Mouse (Mus musculus): ENCODE measurements around the gene Gdpd5. TPM values are rescaled to one million over a fixed set of nuclear protein-coding genes. Genes with fewer than 3 reads are reported as not detected.
"Not testable (repeated sequence)": the region's sequence is repeated elsewhere in the genome, so short reads cannot be mapped to it uniquely, and the experiment has no call there.

Gene Gdpd5
- polyA plus RNA-seq, 1 experiment from 2014 or later, result 45.7 TPM

GRCm38 (mm10) chr7:99374325-99374724 is 6.9 kb upstream of the Gdpd5 start:
- H3K9me3 ChIP-seq (replicated peaks); H3K36me3 ChIP-seq; H3K9ac ChIP-seq (replicated peaks); ATAC-seq (ENCODE audit: low FRiP score); H3K4me2 ChIP-seq; H3K4me1 ChIP-seq; H3K27ac ChIP-seq (replicated peaks); H3K27me3 ChIP-seq (replicated peaks); H3K4me3 ChIP-seq (replicated peaks): not testable (repeated sequence)
- 47% methylated on average over 3 of the region's 3 CpGs for WGBS

- Histone ChIP-seq H3K36me3 (no peaks in the 10 kb centered on the region), H3K4me3 (replicated peaks) (no peak overlapping the region), H3K9ac (replicated peaks) (no peak overlapping the region), H3K27me3 (replicated peaks) (no peaks in the 10 kb centered on the region), H3K27ac (replicated peaks) (no peak overlapping the region), H3K4me1 (peaks cover 6% of the 10 kb centered on the region), H3K4me2 (no peak overlapping the region), H3K9me3 (replicated peaks) (no peaks in the 10 kb centered on the region)
- ATAC-seq (ENCODE audit: low FRiP score), result no peak
- 9% methylated on average over 4 of the region's 4 CpGs for whole genome bisulfite sequencing
Observed at GRCm38 (mm10) chr7:99375455-99375854, 5.8 kb upstream of the Gdpd5 start.

- Histone ChIP-seq H3K4me1 (peaks cover 26% of the 10 kb centered on the region), H3K4me3 (replicated peaks) (no peak overlapping the region), H3K9me3 (replicated peaks) (no peaks in the 10 kb centered on the region), H3K36me3 (no peaks in the 10 kb centered on the region), H3K9ac (replicated peaks) (no peak overlapping the region), H3K27ac (replicated peaks) (no peak overlapping the region), H3K4me2 (no peak overlapping the region), H3K27me3 (replicated peaks) (no peaks in the 10 kb centered on the region)
- WGBS, result 44% methylated on average over 8 of the region's 8 CpGs
- ATAC-seq (ENCODE audit: low FRiP score), result no peak
Observed at GRCm38 (mm10) chr7:99378870-99379269, 2.3 kb upstream of the Gdpd5 start.

GRCm38 (mm10) chr7:99380491-99381213 is 562 bp upstream of the Gdpd5 start:
- Histone ChIP-seq H3K4me2 (peak overlapping the region; percentile 91), H3K4me1 (peaks cover 44% of the 10 kb centered on the region), H3K36me3 (no peaks in the 10 kb centered on the region), H3K9me3 (replicated peaks) (no peaks in the 10 kb centered on the region), H3K27me3 (replicated peaks) (no peaks in the 10 kb centered on the region), H3K27ac (replicated peaks) (peak overlapping the region; percentile 98), H3K4me3 (replicated peaks) (peak overlapping the region; percentile 82), H3K9ac (replicated peaks) (peak overlapping the region; percentile 78)
- under 1% methylated on average over 24 of the region's 24 CpGs for WGBS
- ATAC-seq (ENCODE audit: low FRiP score), result peak; percentile 65

- H3K27me3 ChIP-seq (replicated peaks), result no peaks in the 10 kb centered on the region
- peak overlapping the region; percentile 84 for H3K9ac ChIP-seq (replicated peaks)
- H3K4me3 ChIP-seq (replicated peaks), result peak overlapping the region; percentile 82
- peak overlapping the region; percentile 91 for H3K4me2 ChIP-seq
- ATAC-seq (ENCODE audit: low FRiP score), result no peak
- no peaks in the 10 kb centered on the region for H3K9me3 ChIP-seq (replicated peaks)
- H3K36me3 ChIP-seq, result peaks cover 5% of the 10 kb centered on the region; the same call in 1 of the 2 replicates
- WGBS, result 6% methylated on average over 30 of the region's 30 CpGs
- H3K4me1 ChIP-seq, result peaks cover 54% of the 10 kb centered on the region
- peak overlapping the region; percentile 98 for H3K27ac ChIP-seq (replicated peaks)
Observed at GRCm38 (mm10) chr7:99382088-99383000, 1.1 kb downstream of the Gdpd5 start.

GRCm38 (mm10) chr7:99383246-99383645 is 2.0 kb downstream of the Gdpd5 start:
- no peaks in the 10 kb centered on the region for H3K9me3 ChIP-seq (replicated peaks)
- peaks cover 10% of the 10 kb centered on the region for H3K36me3 ChIP-seq
- H3K4me2 ChIP-seq, result peak overlapping the region; percentile 91
- ATAC-seq (ENCODE audit: low FRiP score), result no peak
- H3K4me3 ChIP-seq (replicated peaks), result peak overlapping the region; percentile 82
- 30% methylated on average over 5 of the region's 5 CpGs for WGBS
- no peaks in the 10 kb centered on the region for H3K27me3 ChIP-seq (replicated peaks)
- H3K9ac ChIP-seq (replicated peaks), result peak overlapping the region; percentile 84
- H3K4me1 ChIP-seq, result peaks cover 54% of the 10 kb centered on the region
- peak overlapping the region; percentile 69 for H3K27ac ChIP-seq (replicated peaks)

- WGBS, result 16% methylated on average over 4 of the region's 4 CpGs
- peaks cover 59% of the 10 kb centered on the region for H3K4me1 ChIP-seq
- ATAC-seq (ENCODE audit: low FRiP score), result no peak
Observed at GRCm38 (mm10) chr7:99384101-99384611, 2.9 kb downstream of the Gdpd5 start.

GRCm38 (mm10) chr7:99386030-99386429 is 4.8 kb downstream of the Gdpd5 start:
- Histone ChIP-seq H3K9me3 (replicated peaks) (no peaks in the 10 kb centered on the region), H3K27ac (replicated peaks) (no peak overlapping the region), H3K27me3 (replicated peaks) (no peaks in the 10 kb centered on the region), H3K4me2 (peak overlapping the region; percentile 91), H3K9ac (replicated peaks) (peak overlapping the region; percentile 23), H3K36me3 (peaks cover 22% of the 10 kb centered on the region), H3K4me1 (peaks cover 59% of the 10 kb centered on the region), H3K4me3 (replicated peaks) (no peak overlapping the region)
- WGBS, result 45% methylated on average over 5 of the region's 5 CpGs
- ATAC-seq (ENCODE audit: low FRiP score), result no peak

More at GRCm38 (mm10) chr7:99384101-99384611, 2.9 kb downstream of the Gdpd5 start:
- Histone ChIP-seq H3K36me3 (peaks cover 19% of the 10 kb centered on the region), H3K9ac (replicated peaks) (peak overlapping the region; percentile 84), H3K9me3 (replicated peaks) (no peaks in the 10 kb centered on the region), H3K27me3 (replicated peaks) (no peaks in the 10 kb centered on the region), H3K27ac (replicated peaks) (peak overlapping the region; percentile 69), H3K4me3 (replicated peaks) (peak overlapping the region; percentile 82), H3K4me2 (peak overlapping the region; percentile 91)

GRCm38 (mm10) chr7:99386811-99387210 is 5.6 kb downstream of the Gdpd5 start:
- Histone ChIP-seq H3K4me1 (peaks cover 64% of the 10 kb centered on the region), H3K4me3 (replicated peaks) (no peak overlapping the region), H3K36me3 (peaks cover 28% of the 10 kb centered on the region), H3K9ac (replicated peaks) (no peak overlapping the region), H3K27me3 (replicated peaks) (no peaks in the 10 kb centered on the region), H3K27ac (replicated peaks) (no peak overlapping the region), H3K9me3 (replicated peaks) (no peaks in the 10 kb centered on the region), H3K4me2 (no peak overlapping the region)
- ATAC-seq (ENCODE audit: low FRiP score), result no peak
- WGBS, result 92% methylated on average over 4 of the region's 4 CpGs

GRCm38 (mm10) chr7:99387356-99387755 is 6.1 kb downstream of the Gdpd5 start:
- H3K4me3 ChIP-seq (replicated peaks), result no peak overlapping the region
- 92% methylated on average over 5 of the region's 5 CpGs for WGBS
- peaks cover 65% of the 10 kb centered on the region for H3K4me1 ChIP-seq
- peaks cover 33% of the 10 kb centered on the region for H3K36me3 ChIP-seq
- H3K27ac ChIP-seq (replicated peaks), result no peak overlapping the region
- no peaks in the 10 kb centered on the region for H3K9me3 ChIP-seq (replicated peaks)
- ATAC-seq (ENCODE audit: low FRiP score), result no peak
- no peak overlapping the region for H3K9ac ChIP-seq (replicated peaks)
- H3K27me3 ChIP-seq (replicated peaks), result no peaks in the 10 kb centered on the region
- no peak overlapping the region for H3K4me2 ChIP-seq

GRCm38 (mm10) chr7:99390559-99390958 is 9.3 kb downstream of the Gdpd5 start:
- Histone ChIP-seq H3K27ac (replicated peaks) (no peak overlapping the region), H3K36me3 (peaks cover 46% of the 10 kb centered on the region), H3K9ac (replicated peaks) (no peak overlapping the region), H3K4me1 (peaks cover 45% of the 10 kb centered on the region), H3K9me3 (replicated peaks) (no peaks in the 10 kb centered on the region), H3K27me3 (replicated peaks) (no peaks in the 10 kb centered on the region), H3K4me3 (replicated peaks) (no peak overlapping the region), H3K4me2 (no peak overlapping the region)
- ATAC-seq (ENCODE audit: low FRiP score), result no peak
- WGBS, result 25% methylated on average over 4 of the region's 4 CpGs
